Mouse (Mus musculus): ENCODE measurements around the gene Ereg.

Ereg gene

DNA sequence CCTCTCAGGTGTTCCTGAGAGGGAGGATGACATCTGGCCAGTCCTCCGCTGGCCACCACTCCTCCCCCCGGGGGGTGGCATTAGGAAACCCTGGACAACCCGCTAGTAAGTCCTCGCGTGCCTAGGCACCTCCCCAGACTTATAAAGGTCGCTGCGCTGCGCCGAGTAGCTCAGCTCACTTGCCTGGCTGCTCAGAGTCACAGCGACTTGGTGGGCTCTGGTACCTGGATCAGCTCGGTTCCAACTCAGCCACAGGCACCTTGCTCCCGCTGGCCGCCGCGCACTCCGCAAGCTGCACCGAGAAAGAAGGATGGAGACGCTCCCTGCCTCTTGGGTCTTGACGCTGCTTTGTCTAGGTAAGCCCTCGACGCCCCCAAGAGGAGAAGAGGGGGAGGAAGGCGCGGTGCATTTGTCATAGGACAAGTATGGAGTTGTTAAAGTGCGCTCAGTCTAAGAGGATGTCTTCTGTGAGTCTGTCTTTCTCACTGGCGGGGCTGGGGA is at the start of gene Ereg:
Ereg (plus strand) TSS at position 173 of the 501 bp plus-strand sequence.
- DNase-seq (ENCODE audit: low spot score in 2 of 2): no peak

GRCm38 (mm10) chr5:91027164-91027563 is 47.3 kb upstream of the Ereg start, which contains the start of gene Epgn:
Epgn (plus strand) TSS chr5:91027464.
- no peak for DNase-seq (ENCODE audit: low spot score in 2 of 2)

GRCm38 (mm10) chr5:91027840-91028239 is 46.6 kb upstream of the Ereg start:
- DNase-seq (ENCODE audit: low spot score in 2 of 2): no peak

GRCm38 (mm10) chr5:91030629-91031028 is 43.8 kb upstream of the Ereg start:
- no peak for DNase-seq (ENCODE audit: low spot score in 2 of 2)

DNA sequence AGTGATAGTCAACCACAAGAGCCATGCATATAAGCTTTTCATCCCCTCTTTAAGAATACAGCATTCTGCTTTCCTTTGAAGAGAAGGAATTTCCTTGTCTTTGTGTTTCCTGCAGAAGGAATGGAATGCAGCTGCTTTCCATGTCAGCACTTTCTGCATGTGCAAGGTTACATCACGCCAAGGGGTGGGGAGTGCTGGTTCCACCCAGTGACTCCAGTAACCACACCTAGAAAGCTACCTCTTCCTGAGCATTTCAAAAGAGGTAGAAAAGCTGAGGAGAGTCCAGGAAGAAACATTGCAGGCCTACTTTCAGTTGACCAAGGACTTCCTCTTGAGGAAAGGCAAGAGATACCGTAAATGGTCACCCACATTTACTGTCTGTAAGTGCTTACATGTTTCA is 39.1 kb upstream of the Ereg start:
- no peak for DNase-seq (ENCODE audit: low spot score in 2 of 2)

DNA sequence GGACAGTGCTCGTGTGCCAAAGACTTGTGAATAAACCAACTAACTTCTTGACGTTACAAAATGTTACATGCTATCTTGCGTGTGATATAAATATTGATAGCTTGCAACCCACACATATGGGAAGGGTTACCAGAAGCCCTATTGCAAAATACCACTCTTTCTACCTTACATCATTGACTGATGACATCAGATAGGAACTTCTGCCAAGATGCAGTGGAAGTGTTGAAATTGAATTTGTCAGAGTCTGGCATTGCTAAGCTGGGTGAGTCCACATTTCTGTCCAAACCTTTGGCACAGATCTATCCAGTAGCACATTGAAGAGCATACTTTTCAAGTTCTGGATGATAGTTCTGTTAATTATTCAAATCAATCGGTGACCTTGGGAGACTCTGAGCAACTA is 37.8 kb upstream of the Ereg start:
- no peak for DNase-seq (ENCODE audit: low spot score in 2 of 2)

DNA sequence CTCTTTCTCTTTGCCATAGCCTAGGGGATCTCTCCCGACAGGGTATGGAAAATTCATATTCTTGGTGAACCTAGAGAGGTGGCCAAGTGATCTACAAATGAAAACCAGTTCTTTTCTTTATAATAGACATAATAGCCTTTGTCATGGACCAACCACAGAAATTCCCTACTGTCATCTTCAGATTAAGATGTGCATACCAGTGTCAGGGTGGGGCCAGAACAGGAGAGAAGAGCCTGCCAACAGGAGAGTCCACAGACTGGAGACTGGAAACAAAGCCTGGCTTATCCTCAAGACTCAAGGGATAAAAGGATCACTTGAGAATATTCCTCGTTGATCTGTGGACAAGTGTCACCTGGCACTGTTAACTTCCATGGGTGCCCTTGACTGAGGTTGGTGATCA is 36.7 kb upstream of the Ereg start:
- no peak for DNase-seq (ENCODE audit: low spot score in 2 of 2)

DNA sequence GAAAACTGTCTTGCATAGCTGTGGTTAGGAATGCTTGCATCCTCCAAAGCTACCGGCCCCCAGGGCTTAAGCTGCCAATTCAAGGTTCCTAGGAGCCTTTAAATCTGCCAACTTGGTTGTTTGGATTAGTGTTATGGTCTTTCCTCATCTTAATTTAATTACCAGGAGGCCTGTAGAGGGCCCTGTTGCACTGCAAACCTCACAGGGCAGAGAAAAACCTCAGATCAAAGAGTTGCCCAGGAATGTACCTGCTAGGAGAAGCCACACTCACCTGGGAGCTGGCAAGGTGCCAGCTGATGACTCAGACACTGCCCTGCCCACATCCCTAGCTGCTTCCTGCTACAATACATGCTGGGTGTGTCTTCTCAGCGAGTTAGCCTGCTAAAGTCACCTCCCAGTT is 35.9 kb upstream of the Ereg start:
- peak in 1 of 2 experiments; percentile 6 for DNase-seq (ENCODE audit: low spot score in 2 of 2)

DNA sequence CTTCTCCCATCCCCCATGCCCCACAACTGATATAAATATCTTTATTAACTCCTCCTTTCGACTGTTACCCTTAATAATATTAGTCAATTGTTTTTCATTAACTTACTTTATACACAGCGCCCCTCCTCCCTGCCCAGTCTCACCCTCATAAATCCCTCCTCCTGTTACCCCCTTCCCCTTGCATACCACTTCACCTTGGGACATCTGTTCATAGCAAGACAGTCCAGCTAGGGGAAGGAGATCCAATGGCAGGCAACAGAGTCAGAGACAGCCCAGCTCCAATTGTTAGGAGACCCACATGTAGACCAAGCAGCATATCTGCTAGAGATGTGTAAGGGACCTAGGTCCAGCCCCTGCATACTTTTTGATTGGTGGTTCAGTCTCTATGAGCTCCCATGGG is 35.5 kb upstream of the Ereg start:
- no peak for DNase-seq (ENCODE audit: low spot score in 2 of 2)

DNA sequence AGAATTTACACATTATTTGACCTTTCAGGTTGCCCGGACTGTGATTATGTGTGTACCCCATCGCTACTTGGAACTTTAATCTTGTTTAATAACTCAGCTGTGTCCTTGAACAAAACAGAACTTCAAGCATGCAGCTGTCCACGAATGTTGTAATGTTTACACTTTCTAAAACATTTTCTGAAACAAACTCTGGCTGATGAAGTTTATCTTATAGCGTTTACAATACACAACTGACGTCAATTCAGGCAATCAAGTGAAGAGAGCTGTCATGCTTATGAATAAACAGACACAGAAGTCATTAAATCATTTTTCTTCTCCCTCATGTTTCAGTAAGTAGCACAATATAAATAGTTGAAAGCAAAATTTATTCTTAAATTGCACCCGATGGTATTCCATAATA is 26.4 kb upstream of the Ereg start:
- DNase-seq (ENCODE audit: low spot score in 2 of 2): no peak

DNA sequence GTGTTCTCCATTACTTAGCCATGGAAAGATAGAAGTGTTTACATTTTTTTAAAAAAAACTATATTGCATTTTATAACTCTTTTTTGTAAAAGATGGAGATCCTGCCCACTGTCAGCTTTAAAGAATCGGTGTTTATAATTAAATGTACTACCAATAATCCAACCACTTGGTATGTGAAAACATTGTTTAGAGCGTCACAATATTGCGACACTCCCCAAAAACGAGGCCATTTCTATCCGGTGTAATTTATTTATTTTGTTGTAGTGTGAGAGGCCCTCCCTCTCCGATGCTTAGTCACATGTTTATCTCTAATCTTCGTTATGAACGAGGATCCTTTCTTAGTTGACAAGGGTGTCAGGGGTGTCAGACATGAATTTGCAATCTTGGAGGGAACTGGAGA is 26.0 kb upstream of the Ereg start:
- no peak for DNase-seq (ENCODE audit: low spot score in 2 of 2)

- no peak for DNase-seq (ENCODE audit: low spot score in 2 of 2)
Measured at GRCm38 (mm10) chr5:91072340-91072739, 2.1 kb upstream of the Ereg start.

DNA sequence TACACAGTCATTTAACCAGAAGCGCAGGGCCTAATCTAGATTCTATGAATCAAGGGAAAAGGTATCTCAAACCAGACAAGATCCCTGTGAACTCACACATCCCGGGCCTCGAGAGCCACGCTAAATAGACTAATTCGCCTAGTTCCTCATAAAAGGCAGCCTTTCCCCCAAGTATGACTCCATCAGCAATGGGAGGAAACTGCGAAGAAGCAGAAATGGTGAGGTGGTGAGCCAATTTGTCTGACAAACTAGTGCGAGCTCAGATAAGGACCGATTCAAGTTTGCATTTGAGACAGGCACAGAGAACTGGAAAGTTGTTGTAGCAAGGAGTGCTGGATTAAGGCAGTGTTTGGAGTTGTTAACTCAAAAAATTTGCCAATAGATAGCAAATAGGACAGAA is 796 bp upstream of the Ereg start:
- no peak for DNase-seq (ENCODE audit: low spot score in 2 of 2)

- no peak for DNase-seq (ENCODE audit: low spot score in 2 of 2)
Measured at GRCm38 (mm10) chr5:91074026-91074425, 396 bp upstream of the Ereg start.

DNA sequence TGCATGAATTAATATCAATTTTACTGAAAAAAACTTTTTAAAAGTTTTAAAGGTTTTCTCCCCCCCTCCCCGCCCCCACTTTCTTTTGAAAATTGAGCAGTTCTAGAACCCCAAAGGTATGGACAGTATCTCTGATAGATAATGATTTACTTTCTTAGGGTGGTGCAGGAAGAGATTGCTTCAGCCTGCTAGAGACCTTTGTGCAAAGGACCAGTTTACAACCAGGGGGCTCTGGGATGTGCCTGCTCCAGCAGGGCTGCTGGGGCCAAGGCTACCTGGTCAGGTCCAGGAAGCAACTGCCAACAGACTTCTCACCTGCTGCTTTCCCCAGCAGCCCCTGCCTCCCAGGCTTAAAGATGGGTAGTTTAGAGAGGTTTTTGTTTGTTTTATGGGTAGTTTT is 599 bp downstream of the Ereg start:
- no peak for DNase-seq (ENCODE audit: low spot score in 2 of 2)

DNA sequence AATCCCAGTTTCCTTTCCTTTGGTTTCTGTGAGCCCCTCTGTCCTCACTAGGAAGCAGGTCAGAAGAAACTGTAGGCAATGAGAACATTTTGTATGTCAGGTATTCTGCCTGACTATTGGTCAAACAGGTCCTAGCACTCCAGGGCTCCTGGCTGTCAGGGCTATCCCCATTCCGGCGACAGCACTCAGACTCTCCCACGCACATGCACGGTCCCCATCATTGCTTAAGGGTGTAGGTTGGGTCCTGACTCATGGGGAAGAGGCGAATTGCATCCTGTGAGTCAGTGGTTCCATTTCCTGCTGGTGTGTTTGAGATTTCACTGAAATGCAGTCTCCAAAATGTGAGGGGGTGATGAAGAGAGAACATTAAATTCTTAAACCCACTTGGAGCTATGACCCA is 8.6 kb downstream of the Ereg start:
- no peak for DNase-seq (ENCODE audit: low spot score in 2 of 2)

DNA sequence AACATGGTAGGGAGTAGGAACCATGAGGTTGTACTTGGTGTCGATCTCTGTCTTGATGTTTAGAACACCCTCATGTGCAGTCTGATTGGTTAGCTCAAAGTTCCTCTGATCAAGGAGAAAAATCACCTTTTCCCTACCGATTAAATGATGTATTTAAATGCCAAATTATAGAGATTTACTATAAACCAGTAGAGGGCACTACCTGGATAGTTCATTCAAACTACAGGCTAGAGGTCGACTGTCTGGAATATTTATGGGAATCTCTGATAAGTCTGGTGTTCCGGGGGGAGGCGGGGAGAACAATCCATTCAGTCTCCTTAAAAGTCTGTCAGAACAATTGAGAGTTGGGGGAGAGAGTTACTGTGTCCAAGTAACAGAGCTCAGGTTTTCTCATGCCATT is 10.9 kb downstream of the Ereg start:
- DNase-seq (ENCODE audit: low spot score in 2 of 2): no peak

- DNase-seq (ENCODE audit: low spot score in 2 of 2): no peak
Measured at GRCm38 (mm10) chr5:91090301-91090700, 15.9 kb downstream of the Ereg start.

DNA sequence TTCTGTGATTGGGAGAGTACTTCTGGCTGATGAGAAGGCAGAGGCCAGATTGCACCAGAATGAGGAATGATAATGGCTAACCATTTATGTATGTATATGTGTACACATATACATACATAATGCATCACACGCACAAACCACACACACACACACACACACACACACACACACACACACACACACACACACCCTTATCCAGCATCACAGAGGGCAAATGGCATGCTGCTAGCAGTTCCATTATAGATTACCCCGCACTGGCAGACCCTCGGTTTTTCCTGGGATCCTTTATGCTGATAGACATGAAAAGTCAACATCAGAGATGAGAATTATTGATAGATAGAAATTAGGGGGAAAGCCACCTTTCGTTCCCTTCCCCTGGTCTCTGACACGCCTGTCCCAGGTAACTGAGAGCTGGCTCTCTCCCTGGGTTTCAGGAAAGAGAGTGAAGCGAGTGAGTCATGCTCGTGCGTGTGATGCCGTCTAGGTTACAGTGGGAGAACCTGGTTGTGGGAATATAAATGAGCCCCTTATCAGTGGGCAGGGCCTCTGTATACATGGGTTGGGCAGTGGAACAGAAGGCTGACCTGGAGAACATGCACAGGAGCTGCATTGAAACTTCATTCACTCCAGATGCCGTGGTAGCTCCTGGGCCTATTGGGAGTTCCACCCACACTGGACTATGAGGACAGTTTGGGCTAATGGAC is 23.6 kb downstream of the Ereg start:
- no peak for DNase-seq (ENCODE audit: low spot score in 2 of 2)

DNA sequence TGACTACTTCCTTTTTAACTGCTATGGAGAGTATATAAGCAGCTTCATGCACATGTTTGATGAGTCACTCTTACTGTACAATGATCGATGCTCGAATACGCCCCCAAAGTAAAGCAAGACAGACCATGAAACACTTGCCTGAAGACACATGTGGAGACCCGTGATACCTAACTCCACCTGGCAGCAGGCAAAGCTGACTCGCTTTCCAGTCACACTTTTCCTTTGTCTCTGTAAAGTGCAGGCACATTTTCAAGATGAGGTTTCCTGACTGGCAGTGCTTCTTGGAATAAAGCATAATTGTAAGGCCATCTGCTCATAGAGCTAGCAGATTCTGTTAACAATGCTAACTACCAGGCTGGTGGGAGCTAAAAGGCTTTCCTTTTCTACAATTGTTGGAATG is 27.3 kb downstream of the Ereg start:
- no peak for DNase-seq (ENCODE audit: low spot score in 2 of 2)

- peak; percentile 34 to 77 for DNase-seq (ENCODE audit: low spot score in 2 of 2)
Measured at GRCm38 (mm10) chr5:91103943-91104665, 29.7 kb downstream of the Ereg start.

GRCm38 (mm10) chr5:91106248-91106647 is 31.8 kb downstream of the Ereg start:
- no peak for DNase-seq (ENCODE audit: low spot score in 2 of 2)

- DNase-seq (ENCODE audit: low spot score in 2 of 2): no peak
Measured at GRCm38 (mm10) chr5:91110023-91110670, 35.7 kb downstream of the Ereg start.

All from cerebellum, postnatal 4 days (tissue).